Mouse (Mus musculus) embryonic facial prominence, embryonic 14.5 days (tissue): ENCODE data around the gene St3gal3. TPM values are rescaled to one million over a fixed set of nuclear protein-coding genes. Genes with fewer than 3 reads are reported as not detected.

ENCODE experiments used
- ATAC-seq: fragments of 200-750 bp; cut with Nextera tagmentation; 2 replicates; pipeline ENCODE4 v1.8.0; 2017; ENCODE audit warnings: low read depth, moderate number of reproducible peaks, moderate TSS enrichment
- DNase-seq: peaks from one replicate; pipeline ENCODE4 v3.0.0-alpha.2; 2015; ENCODE audit warnings: low spot score
- H3K27ac ChIP-seq: fragments of 300-500 bp; sonication (generic); replicated peaks from 2 replicates; pipeline ENCODE4 v1.5.1; 2014; ENCODE audit warnings: low read depth, mild to moderate bottlenecking, low read length, moderate library complexity
- H3K27me3 ChIP-seq: fragments of 300-500 bp; sonication (generic); replicated peaks from 2 replicates; pipeline ENCODE4 v1.6.1; 2014; ENCODE audit warnings: low read length; ENCODE audit not compliant: control insufficient read depth, insufficient read depth
- H3K36me3 ChIP-seq: fragments of 300-500 bp; sonication (generic); 2 replicates; pipeline ENCODE4 v1.6.1; 2014; ENCODE audit warnings: low read length, mixed read lengths; ENCODE audit not compliant: control insufficient read depth, insufficient read depth
- H3K4me1 ChIP-seq: fragments of 300-500 bp; sonication (generic); 2 replicates; pipeline ENCODE4 v1.6.1; 2014; ENCODE audit warnings: antibody characterized with exemption, low read length; ENCODE audit not compliant: control insufficient read depth, insufficient read depth
- H3K4me2 ChIP-seq: fragments of 300-500 bp; sonication (generic); 2 replicates; pipeline ENCODE4 v1.6.1; 2014; ENCODE audit warnings: low read depth, mild to moderate bottlenecking, low read length, moderate library complexity, mixed read lengths
- H3K4me3 ChIP-seq: fragments of 300-500 bp; sonication (generic); 2 replicates; pipeline ENCODE4 v1.5.1; 2014; ENCODE audit warnings: low read depth, mild to moderate bottlenecking, low read length
- H3K9ac ChIP-seq: fragments of 300-500 bp; sonication (generic); 2 replicates; pipeline ENCODE4 v1.6.1; 2014; ENCODE audit warnings: low read depth, mild to moderate bottlenecking, low read length, moderate library complexity, mixed read lengths
- H3K9me3 ChIP-seq: fragments of 300-500 bp; sonication (generic); 2 replicates; pipeline ENCODE4 v1.6.1; 2016; ENCODE audit warnings: low read length; ENCODE audit not compliant: control insufficient read depth
- WGBS: fragments of 180-500 bp; shearing (Covaris S2); extraction: QIAGEN DNeasy Blood & Tissue Kit; methylation state at CpG from one replicate; pipeline ENCODE4 v1.1.7; 2014; 5-methylcytosine and 5-hydroxymethylcytosine counted together
- polyA plus RNA-seq: library from polyadenylated mRNA; unstranded; fragments of >200 nt; fragmentation: Nextera tagmentation; extraction: Ambion mirVana; gene quantifications from 2 replicates; pipeline ENCODE4 v1.2.1, GENCODE M21; 2014

Gene St3gal3
- polyA plus RNA-seq, 1 experiment from 2014 or later = 5.6 TPM

- DNase-seq = no peak
- peaks cover 10% of the 10 kb centered on the region; the same call in 1 of the 2 replicates for H3K36me3 ChIP-seq
- 97% methylated on average over 3 of the region's 3 CpGs for WGBS
Measured at GRCm38 (mm10) chr4:118105256-118106053, 29.3 kb downstream of the St3gal3 start.

GRCm38 (mm10) chr4:118103280-118103830, 31.4 kb downstream of the St3gal3 start:
- H3K9ac ChIP-seq = no peak overlapping the region
- WGBS = 82% methylated on average over 8 of the region's 8 CpGs
- ATAC-seq = no peak
- no peak for DNase-seq
- H3K9me3 ChIP-seq = 0 out of 2 replicates have a peak, but pooled peaks cover 5% of the 10 kb centered on the region
- peaks cover 10% of the 10 kb centered on the region; the same call in 1 of the 2 replicates for H3K36me3 ChIP-seq
- no peaks in the 10 kb centered on the region for H3K4me1 ChIP-seq
- H3K27me3 ChIP-seq = no peaks in the 10 kb centered on the region
- H3K4me3 ChIP-seq = no peak overlapping the region
- H3K27ac ChIP-seq = no peak overlapping the region
- H3K4me2 ChIP-seq = no peak overlapping the region

More at GRCm38 (mm10) chr4:118105256-118106053, 29.3 kb downstream of the St3gal3 start:
- ATAC-seq = no peak
- no peak overlapping the region for H3K4me3 ChIP-seq
- H3K27ac ChIP-seq = no peak overlapping the region
- no peaks in the 10 kb centered on the region for H3K27me3 ChIP-seq
- no peak overlapping the region for H3K9ac ChIP-seq
- H3K4me1 ChIP-seq = 0 out of 2 replicates have a peak, but pooled peaks cover 5% of the 10 kb centered on the region
- no peak overlapping the region for H3K4me2 ChIP-seq
- 0 out of 2 replicates have a peak, but pooled peaks cover 5% of the 10 kb centered on the region for H3K9me3 ChIP-seq

- DNase-seq (no peak), ATAC-seq (no peak)
- H3K9me3 ChIP-seq = no peaks in the 10 kb centered on the region
- H3K4me3 ChIP-seq = no peak overlapping the region
- no peaks in the 10 kb centered on the region for H3K27me3 ChIP-seq
- no peak overlapping the region for H3K9ac ChIP-seq
- H3K27ac ChIP-seq = no peak overlapping the region
- WGBS = 84% methylated on average over 6 of the region's 6 CpGs
- no peaks in the 10 kb centered on the region for H3K36me3 ChIP-seq
- no peaks in the 10 kb centered on the region for H3K4me1 ChIP-seq
- H3K4me2 ChIP-seq = no peak overlapping the region
Measured at GRCm38 (mm10) chr4:118101497-118101896, 33.2 kb downstream of the St3gal3 start.

- ATAC-seq = no peak
- H3K9me3 ChIP-seq = no peaks in the 10 kb centered on the region
- H3K4me3 ChIP-seq = no peak overlapping the region
- no peak for DNase-seq
- H3K9ac ChIP-seq = no peak overlapping the region
- WGBS = 85% methylated on average over 8 of the region's 8 CpGs
- H3K27me3 ChIP-seq = no peaks in the 10 kb centered on the region
- no peak overlapping the region for H3K4me2 ChIP-seq
- H3K27ac ChIP-seq = no peak overlapping the region
- H3K4me1 ChIP-seq = no peaks in the 10 kb centered on the region
- no peaks in the 10 kb centered on the region for H3K36me3 ChIP-seq
Measured at GRCm38 (mm10) chr4:118099637-118100364, 34.9 kb downstream of the St3gal3 start.

GRCm38 (mm10) chr4:118098571-118098970, 36.1 kb downstream of the St3gal3 start:
- Histone ChIP-seq H3K9me3 (no peaks in the 10 kb centered on the region), H3K4me3 (no peak overlapping the region), H3K4me2 (no peak overlapping the region), H3K27me3 (no peaks in the 10 kb centered on the region), H3K4me1 (no peaks in the 10 kb centered on the region), H3K9ac (no peak overlapping the region), H3K27ac (no peak overlapping the region), H3K36me3 (no peaks in the 10 kb centered on the region)
- ATAC-seq (no peak), DNase-seq (no peak)
- 96% methylated on average over 6 of the region's 6 CpGs for WGBS

GRCm38 (mm10) chr4:118096069-118096468, 38.6 kb downstream of the St3gal3 start:
- Histone ChIP-seq H3K36me3 (no peaks in the 10 kb centered on the region), H3K9me3 (no peaks in the 10 kb centered on the region), H3K27me3 (no peaks in the 10 kb centered on the region), H3K27ac (no peak overlapping the region), H3K9ac (no peak overlapping the region), H3K4me3 (no peak overlapping the region), H3K4me1 (no peaks in the 10 kb centered on the region), H3K4me2 (no peak overlapping the region)
- DNase-seq (no peak), ATAC-seq (no peak)
- WGBS = 64% methylated on average over 6 of the region's 6 CpGs

- Histone ChIP-seq H3K27ac (no peak overlapping the region), H3K4me1 (no peaks in the 10 kb centered on the region), H3K9ac (no peak overlapping the region), H3K27me3 (no peaks in the 10 kb centered on the region), H3K4me2 (no peak overlapping the region), H3K9me3 (no peaks in the 10 kb centered on the region), H3K4me3 (no peak overlapping the region), H3K36me3 (no peaks in the 10 kb centered on the region)
- DNase-seq = no peak
- no peak for ATAC-seq
- WGBS = 94% methylated on average over 11 of the region's 11 CpGs
Measured at GRCm38 (mm10) chr4:118092784-118093457, 41.8 kb downstream of the St3gal3 start.

GRCm38 (mm10) chr4:118090449-118090848, 44.3 kb downstream of the St3gal3 start:
- no peaks in the 10 kb centered on the region for H3K9me3 ChIP-seq
- H3K9ac ChIP-seq = no peak overlapping the region
- no peaks in the 10 kb centered on the region for H3K4me1 ChIP-seq
- no peak overlapping the region for H3K4me2 ChIP-seq
- DNase-seq = no peak
- H3K4me3 ChIP-seq = no peak overlapping the region
- WGBS = 92% methylated on average over 11 of the region's 11 CpGs
- ATAC-seq = no peak
- no peak overlapping the region for H3K27ac ChIP-seq
- no peaks in the 10 kb centered on the region for H3K36me3 ChIP-seq
- H3K27me3 ChIP-seq = no peaks in the 10 kb centered on the region
